Mouse (Mus musculus) c-Kit-positive CD71-negative TER-119-negative erythroid progenitor cells, embryonic 14.5 days (primary cell): Measurements from ENCODE around the gene Plxnb2.

ENCODE experiments used
- DNase-seq: peaks from one replicate; pipeline ENCODE4 v3.0.0-alpha.2; 2013; ENCODE audit warnings: low read depth

Plxnb2 gene

GRCm38 (mm10) chr15:89180571-89181229, at the start of gene Plxnb2:
Plxnb2 (minus strand) TSS chr15:89180788.
- DNase-seq = no peak

- DNase-seq = no peak
Measured at GRCm38 (mm10) chr15:89215611-89216233, 35.1 kb upstream of the Plxnb2 start.

GRCm38 (mm10) chr15:89214953-89215352, 34.4 kb upstream of the Plxnb2 start:
- DNase-seq = no peak

GRCm38 (mm10) chr15:89213517-89213916, 32.9 kb upstream of the Plxnb2 start:
- DNase-seq = no peak

GRCm38 (mm10) chr15:89212495-89212894, 31.9 kb upstream of the Plxnb2 start:
- DNase-seq = no peak

- DNase-seq = no peak
Measured at GRCm38 (mm10) chr15:89211716-89212461, 31.3 kb upstream of the Plxnb2 start.

- no peak for DNase-seq
Measured at GRCm38 (mm10) chr15:89210915-89211715, 30.5 kb upstream of the Plxnb2 start, which contains the start of gene Ppp6r2. Ppp6r2 (plus strand) TSS chr15:89211553.

- DNase-seq = peak; percentile 91
Measured at GRCm38 (mm10) chr15:89209886-89210761, 29.5 kb upstream of the Plxnb2 start.

- DNase-seq = no peak
Measured at GRCm38 (mm10) chr15:89207457-89207856, 26.9 kb upstream of the Plxnb2 start.

GRCm38 (mm10) chr15:89197056-89197455, 16.5 kb upstream of the Plxnb2 start:
- no peak for DNase-seq

- peak; percentile 97 for DNase-seq
Measured at GRCm38 (mm10) chr15:89196313-89196706, 15.7 kb upstream of the Plxnb2 start, which contains the start of gene Dennd6b. Dennd6b (minus strand) TSS chr15:89196496.

- no peak for DNase-seq
Measured at GRCm38 (mm10) chr15:89195690-89196312, 15.2 kb upstream of the Plxnb2 start.

GRCm38 (mm10) chr15:89195261-89195681, 14.7 kb upstream of the Plxnb2 start:
- DNase-seq = no peak

GRCm38 (mm10) chr15:89184937-89185227, 4.3 kb upstream of the Plxnb2 start:
- DNase-seq = no peak

GRCm38 (mm10) chr15:89184141-89184936, 3.8 kb upstream of the Plxnb2 start:
- no peak for DNase-seq

GRCm38 (mm10) chr15:89182842-89183241, 2.3 kb upstream of the Plxnb2 start:
- DNase-seq = no peak

GRCm38 (mm10) chr15:89182328-89182741, 1.7 kb upstream of the Plxnb2 start:
- DNase-seq = no peak

GRCm38 (mm10) chr15:89181561-89182270, 1.1 kb upstream of the Plxnb2 start:
- no peak for DNase-seq

GRCm38 (mm10) chr15:89180081-89180541, 477 bp downstream of the Plxnb2 start:
- no peak for DNase-seq
